Mouse (Mus musculus) hematopoietic stem cell, adult 5-6 weeks (primary cell): Measurements from ENCODE around the gene Ly6g6e. TPM values are rescaled to one million over a fixed set of nuclear protein-coding genes. Genes with fewer than 3 reads are reported as not detected.
"Not testable (repeated sequence)": the region's sequence is repeated elsewhere in the genome, so short reads cannot be mapped to it uniquely, and the experiment has no call there.

Experiments used
- ATAC-seq, 2 experiments: fragments of 125-278 bp in 1 of 2; replicated peaks in 1 of 2; 2 replicates each; pipeline ENCODE4 v1.8.0; 2016 to 2017; ENCODE audit warnings: inconsistent platforms in 2 of 2, mild to moderate bottlenecking in 2 of 2, moderate number of reproducible peaks in 2 of 2, low read depth in 1 of 2, moderate TSS enrichment in 1 of 2; ENCODE audit not compliant: low FRiP score in 2 of 2, poor library complexity in 2 of 2, severe bottlenecking in 2 of 2, insufficient read depth in 1 of 2, low TSS enrichment in 1 of 2
- total RNA-seq: library from RNA; stranded (forward); fragments of 172-1452, 232-1000 nt; gene quantifications from 2 replicates; pipeline ENCODE4 v1.2.3, GENCODE M21; 2017

The Ly6g6e gene
- total RNA-seq: not detected in 2 replicates

- no peak for ATAC-seq
These were observed at the start of gene Ly6g6e for GRCm38 (mm10) chr17:35076507-35077176. Gene Ly6g6e, plus strand, starts transcription at chr17:35076902.

- no peak for ATAC-seq
These were observed 49.2 kb upstream of the Ly6g6e start, which contains the start of gene Sapcd1 for GRCm38 (mm10) chr17:35027277-35028068. Gene Sapcd1, minus strand, starts transcription at chr17:35028016.

GRCm38 (mm10) chr17:35028315-35028714 is 48.4 kb upstream of the Ly6g6e start:
- no peak for ATAC-seq

- peak; percentile 30 to 63; a peak in 2 of 4 replicates for ATAC-seq
These were observed 46.8 kb upstream of the Ly6g6e start for GRCm38 (mm10) chr17:35029691-35030532.

GRCm38 (mm10) chr17:35031272-35031671 is 45.4 kb upstream of the Ly6g6e start:
- no peak for ATAC-seq

- no peak for ATAC-seq
These were observed 44.8 kb upstream of the Ly6g6e start for GRCm38 (mm10) chr17:35031880-35032279.

- no peak for ATAC-seq
These were observed 44.3 kb upstream of the Ly6g6e start for GRCm38 (mm10) chr17:35032323-35032870.

GRCm38 (mm10) chr17:35033703-35034102 is 43.0 kb upstream of the Ly6g6e start:
- ATAC-seq: not testable (repeated sequence)

GRCm38 (mm10) chr17:35034896-35035295 is 41.8 kb upstream of the Ly6g6e start:
- no peak for ATAC-seq

GRCm38 (mm10) chr17:35039121-35039873 is 37.4 kb upstream of the Ly6g6e start:
- no peak for ATAC-seq

GRCm38 (mm10) chr17:35043794-35044193 is 32.9 kb upstream of the Ly6g6e start:
- no peak for ATAC-seq

- ATAC-seq: no peak
These were observed 31.5 kb upstream of the Ly6g6e start for GRCm38 (mm10) chr17:35044904-35045806.

GRCm38 (mm10) chr17:35045807-35046680 is 30.7 kb upstream of the Ly6g6e start:
- peak in 1 of 2 experiments; percentile 22; a peak in 3 of 4 replicates for ATAC-seq

GRCm38 (mm10) chr17:35046681-35047455 is 29.8 kb upstream of the Ly6g6e start, which contains the start of gene Msh5:
Gene Msh5, minus strand, starts transcription at chr17:35046745.
- ATAC-seq: peak; percentile 80 to 81
